Mouse (Mus musculus) liver, adult 2 months (tissue): Measurements from ENCODE around the gene Chrm1.

Source experiments
- CTCF ChIP-seq: fragments of 200-500 bp; IDR thresholded peaks from 2 replicates; pipeline ENCODE4 v1.5.1; 2011; ENCODE audit warnings: low read depth, low read length, control low read depth
- POLR2A ChIP-seq: fragments of 200-500 bp; IDR thresholded peaks from 2 replicates; pipeline ENCODE4 v1.6.1; 2011; ENCODE audit warnings: low read length, control low read depth; ENCODE audit not compliant: insufficient read depth; ENCODE audit errors: extremely low read depth

- TF ChIP-seq CTCF (no peak), POLR2A (no peak)
Measured at GRCm38 (mm10) chr19:8716767-8717475, 53.3 kb downstream of the Chrm1 start.
